Mouse (Mus musculus): Measurements from ENCODE around the gene Cmbl.

The Cmbl gene

GRCm38 (mm10) chr15:31627277-31628154 lies 62.3 kb downstream of the Cmbl start:
- DNase-seq = no peak

- DNase-seq = no peak
Observed at GRCm38 (mm10) chr15:31628180-31628579, 63.0 kb downstream of the Cmbl start.

- DNase-seq = no peak
Observed at GRCm38 (mm10) chr15:31629556-31629955, 64.4 kb downstream of the Cmbl start.

GRCm38 (mm10) chr15:31631396-31631858 lies 66.2 kb downstream of the Cmbl start:
- no peak for DNase-seq

GRCm38 (mm10) chr15:31632478-31632877 lies 67.3 kb downstream of the Cmbl start:
- DNase-seq = no peak

GRCm38 (mm10) chr15:31634582-31634981 lies 69.4 kb downstream of the Cmbl start:
- DNase-seq = peak; percentile 58 to 62

- DNase-seq = no peak
Observed at GRCm38 (mm10) chr15:31636091-31636595, 71.0 kb downstream of the Cmbl start.

Data from cerebellum, postnatal 14 days (tissue).